Mouse (Mus musculus) embryonic facial prominence, embryonic 10.5 days (tissue): ENCODE results near the gene Terb1. TPM values are rescaled to one million over a fixed set of nuclear protein-coding genes. Genes with fewer than 3 reads are reported as not detected.

Source experiments
- DNase-seq: peaks from one replicate; pipeline ENCODE4 v3.0.0-alpha.2; 2017; ENCODE audit warnings: low spot score
- H3K27ac ChIP-seq: fragments of 300-500 bp; sonication (generic); replicated peaks from 2 replicates; pipeline ENCODE4 v1.5.1; 2016; ENCODE audit warnings: mild to moderate bottlenecking
- H3K27me3 ChIP-seq: fragments of 300-500 bp; sonication (generic); replicated peaks from 2 replicates; pipeline ENCODE4 v1.6.1; 2016; ENCODE audit warnings: low read depth, mild to moderate bottlenecking; ENCODE audit not compliant: poor library complexity, severe bottlenecking
- H3K36me3 ChIP-seq: fragments of 300-500 bp; sonication (generic); replicated peaks from 2 replicates; pipeline ENCODE4 v1.6.1; 2016; ENCODE audit warnings: mild to moderate bottlenecking, moderate library complexity
- H3K4me1 ChIP-seq: fragments of 300-500 bp; sonication (generic); 2 replicates; pipeline ENCODE4 v1.6.1; 2016
- H3K4me3 ChIP-seq: fragments of 300-500 bp; sonication (generic); 2 replicates; pipeline ENCODE4 v1.5.1; 2016; ENCODE audit warnings: mild to moderate bottlenecking, moderate library complexity
- H3K9me3 ChIP-seq: fragments of 300-500 bp; sonication (generic); 2 replicates; pipeline ENCODE4 v1.6.1; 2016; ENCODE audit warnings: mild to moderate bottlenecking
- WGBS: fragments of 180-500 bp; shearing (Covaris S2); methylation state at CpG from one replicate; pipeline ENCODE4 v1.1.7; 2016; 5-methylcytosine and 5-hydroxymethylcytosine counted together
- polyA plus RNA-seq: library from polyadenylated mRNA; unstranded; fragments of >200 nt; fragmentation: Nextera tagmentation; extraction: Ambion mirVana; gene quantifications from 2 replicates; pipeline ENCODE4 v1.2.1, GENCODE M21; 2016

Terb1 gene
- polyA plus RNA-seq = 0.19 and 0.26 TPM in 2 replicates

GRCm38 (mm10) chr8:104509061-104510006, at the start of gene Terb1:
Gene Terb1 (minus strand): TSS chr8:104509910.
- Histone ChIP-seq H3K4me1 (peaks cover 13% of the 10 kb centered on the region), H3K27me3 (no peaks in the 10 kb centered on the region), H3K36me3 (peaks cover 25% of the 10 kb centered on the region), H3K27ac (peak within 1 kb of the TSS; percentile 81), H3K9me3 (no peaks in the 10 kb centered on the region), H3K4me3 (peak within 1 kb of the TSS; percentile 75)
- 2% methylated on average over 64 of the region's 64 CpGs for WGBS
- DNase-seq = peak; percentile 61

DNA sequence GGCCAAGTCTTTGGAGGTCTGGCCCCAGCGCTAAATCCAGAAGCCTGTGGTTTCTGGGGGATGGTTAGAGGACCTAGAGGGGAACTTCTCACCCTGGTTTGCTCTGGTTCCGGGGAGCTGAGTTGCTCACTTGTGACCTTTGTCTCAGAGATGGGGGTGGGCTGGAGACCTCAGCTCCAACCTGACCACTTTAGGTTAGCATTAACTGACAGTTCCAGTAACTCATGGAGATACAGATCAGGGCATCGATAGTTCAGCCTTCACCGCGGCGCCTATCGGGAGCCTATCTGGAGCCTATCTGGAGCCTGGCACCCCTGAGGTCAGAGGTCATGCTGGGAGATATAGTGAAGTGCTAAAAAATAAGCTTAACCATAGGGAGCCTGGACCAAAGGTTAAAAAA, 47.5 kb upstream of the Terb1 start:
- Histone ChIP-seq H3K4me1 (no peaks in the 10 kb centered on the region), H3K9me3 (no peaks in the 10 kb centered on the region), H3K36me3 (no peaks in the 10 kb centered on the region), H3K4me3 (no peak overlapping the region), H3K27me3 (peaks cover 5% of the 10 kb centered on the region; the same call in 1 of the 2 replicates), H3K27ac (no peak overlapping the region)
- WGBS = 85% methylated on average over 7 of the region's 7 CpGs
- no peak for DNase-seq

DNA sequence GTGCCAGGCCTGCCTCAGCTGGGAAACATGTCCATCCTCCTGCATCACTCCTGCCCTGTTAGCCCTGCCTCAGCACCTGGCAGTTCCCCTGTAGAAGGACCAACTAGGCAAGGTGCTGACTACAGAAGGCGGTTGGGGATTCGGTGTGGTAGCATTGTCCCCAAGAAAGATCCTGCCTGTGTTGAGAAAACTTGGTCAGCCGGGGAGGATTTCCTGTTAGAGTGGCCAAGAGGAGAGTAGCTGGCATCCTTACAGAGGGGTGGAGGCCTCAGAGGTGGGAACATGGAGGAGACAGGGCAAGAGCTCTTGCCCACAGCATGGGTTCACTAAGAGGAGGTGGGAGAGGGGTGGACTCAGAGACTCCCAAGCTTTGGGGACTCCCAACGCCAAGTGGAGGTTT, 45.5 kb upstream of the Terb1 start:
- Histone ChIP-seq H3K9me3 (no peaks in the 10 kb centered on the region), H3K36me3 (no peaks in the 10 kb centered on the region), H3K27me3 (peaks cover 5% of the 10 kb centered on the region; the same call in 1 of the 2 replicates), H3K4me3 (no peak overlapping the region), H3K27ac (no peak overlapping the region), H3K4me1 (peaks cover 10% of the 10 kb centered on the region)
- DNase-seq = no peak
- 88% methylated on average over 4 of the region's 4 CpGs for WGBS

- DNase-seq = no peak
- 83% methylated on average over 8 of the region's 8 CpGs for WGBS
- H3K27me3 ChIP-seq = peaks cover 65% of the 10 kb centered on the region
Measured at GRCm38 (mm10) chr8:104543440-104544045, 33.8 kb upstream of the Terb1 start.

DNA sequence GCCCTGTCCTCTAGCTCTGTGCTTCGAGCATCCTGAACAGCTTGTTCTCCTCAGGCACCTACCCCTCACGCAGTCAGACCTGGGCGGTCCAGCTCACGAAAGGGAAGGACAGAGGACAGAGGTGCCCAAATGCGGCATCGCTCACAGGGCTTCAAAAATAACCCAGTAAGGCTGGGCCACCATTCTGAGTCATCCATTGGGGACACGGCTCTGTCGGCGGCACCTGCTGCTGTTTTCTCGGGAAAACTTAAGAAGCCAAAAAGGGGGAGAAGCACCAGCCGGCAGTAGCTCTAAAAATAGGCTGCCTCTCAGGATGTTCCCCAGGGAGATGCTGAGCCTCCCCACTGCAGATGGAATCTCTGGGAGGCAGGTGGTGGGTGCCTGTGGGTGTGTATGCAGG, 32.5 kb upstream of the Terb1 start:
- Histone ChIP-seq H3K36me3 (no peaks in the 10 kb centered on the region), H3K27me3 (peaks cover 78% of the 10 kb centered on the region), H3K27ac (no peak overlapping the region), H3K4me1 (peaks cover 22% of the 10 kb centered on the region), H3K9me3 (no peaks in the 10 kb centered on the region), H3K4me3 (no peak overlapping the region)
- WGBS = 9% methylated on average over 11 of the region's 11 CpGs
- no peak for DNase-seq

More at GRCm38 (mm10) chr8:104543440-104544045, 33.8 kb upstream of the Terb1 start:
- Histone ChIP-seq H3K4me3 (no peak overlapping the region), H3K9me3 (no peaks in the 10 kb centered on the region), H3K4me1 (peaks cover 16% of the 10 kb centered on the region), H3K36me3 (no peaks in the 10 kb centered on the region), H3K27ac (no peak overlapping the region)

DNA sequence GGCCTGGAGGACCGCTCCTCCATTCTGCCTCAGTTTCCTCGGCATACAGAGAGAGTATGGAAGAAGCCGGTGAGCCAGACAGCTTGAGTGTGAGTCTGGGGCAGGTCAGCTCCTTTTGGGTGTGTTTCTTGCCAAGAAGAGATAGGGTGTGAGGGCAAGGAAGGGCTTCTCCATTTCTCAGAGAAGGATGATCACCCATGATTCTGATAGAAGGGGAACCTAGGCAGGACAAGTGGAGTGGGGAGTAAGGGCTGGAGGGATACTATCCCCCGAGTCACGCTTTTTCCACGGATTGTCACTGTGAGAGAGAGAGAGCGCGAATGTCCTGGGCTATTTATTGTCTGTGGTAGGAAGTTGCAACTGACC, 31.8 kb upstream of the Terb1 start:
- H3K36me3 ChIP-seq = no peaks in the 10 kb centered on the region
- H3K27ac ChIP-seq = no peak overlapping the region
- no peak for DNase-seq
- H3K9me3 ChIP-seq = no peaks in the 10 kb centered on the region
- WGBS = 14% methylated on average over 8 of the region's 8 CpGs
- H3K4me3 ChIP-seq = peak overlapping the region; percentile 65
- H3K27me3 ChIP-seq = peaks cover 82% of the 10 kb centered on the region
- H3K4me1 ChIP-seq = peaks cover 22% of the 10 kb centered on the region

DNA sequence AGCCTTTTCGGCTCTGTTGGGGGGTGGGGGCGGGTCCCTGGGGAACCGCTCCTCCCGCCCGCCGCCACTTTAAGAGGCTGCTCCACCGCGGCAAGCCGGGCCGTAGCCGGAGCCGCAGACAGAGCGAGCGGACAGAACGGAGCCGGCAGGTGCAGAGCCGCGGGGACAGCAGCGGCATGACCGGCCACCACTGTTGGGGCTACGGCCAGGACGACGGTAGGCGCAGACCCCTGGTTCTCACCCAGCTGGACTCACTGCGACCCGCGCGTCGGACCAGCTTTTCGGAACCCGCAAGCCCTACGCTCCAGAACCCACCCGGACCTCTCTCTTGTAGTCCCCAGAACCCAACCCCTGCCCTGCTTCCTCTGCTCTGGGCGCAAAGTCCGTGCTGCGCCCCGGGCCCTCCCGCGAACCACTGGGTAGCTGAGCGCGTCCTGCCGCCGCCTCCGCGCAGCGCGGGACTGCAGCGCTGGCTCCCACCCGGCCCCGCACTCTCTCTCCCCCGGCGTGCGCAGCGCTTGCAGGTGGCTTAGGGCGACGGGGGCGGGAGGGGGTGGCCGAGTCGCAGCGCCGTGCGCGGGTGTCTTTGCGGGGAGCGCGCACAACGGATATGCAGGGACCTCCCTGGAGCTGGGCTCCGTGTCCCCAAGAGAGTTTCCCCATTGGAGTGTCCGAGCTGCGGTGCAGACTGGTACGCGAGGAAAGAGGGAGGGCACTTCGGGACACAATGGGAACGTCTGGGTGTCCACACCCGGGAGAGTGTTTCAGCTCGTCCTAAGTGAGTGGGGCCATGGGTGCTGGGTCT, 31.2 kb upstream of the Terb1 start:
- H3K4me3 ChIP-seq = peak overlapping the region; percentile 65
- under 1% methylated on average over 76 of the region's 76 CpGs for WGBS
- H3K27me3 ChIP-seq = peaks cover 83% of the 10 kb centered on the region
- H3K4me1 ChIP-seq = peaks cover 22% of the 10 kb centered on the region
- 0 out of 2 replicates have a peak overlapping the region, but pooled peaks have one; percentile 3 for H3K27ac ChIP-seq
- peak; percentile 54 for DNase-seq
- no peaks in the 10 kb centered on the region for H3K36me3 ChIP-seq
- no peaks in the 10 kb centered on the region for H3K9me3 ChIP-seq

DNA sequence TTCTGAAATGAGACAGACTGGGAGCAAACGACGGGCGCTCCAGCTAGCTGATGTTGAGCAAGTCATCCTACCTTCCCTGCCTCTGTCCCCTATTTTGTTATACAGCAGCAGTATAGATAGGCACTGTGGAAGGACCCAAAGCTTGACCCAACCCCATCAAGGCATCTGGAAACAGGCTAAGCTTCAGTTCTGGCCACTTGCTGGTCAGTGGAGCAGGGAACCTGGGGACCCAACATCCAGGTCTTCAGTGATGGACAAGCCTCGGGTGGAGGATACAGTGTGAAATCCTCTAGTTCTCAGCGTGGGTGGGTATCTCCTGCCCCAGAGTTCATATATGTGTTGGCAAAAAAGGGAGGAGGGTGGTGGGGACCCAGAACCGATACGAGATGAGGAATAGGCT, 30.5 kb upstream of the Terb1 start:
- no peaks in the 10 kb centered on the region for H3K9me3 ChIP-seq
- WGBS = 35% methylated on average over 7 of the region's 7 CpGs
- peak overlapping the region; percentile 65 for H3K4me3 ChIP-seq
- peaks cover 90% of the 10 kb centered on the region for H3K27me3 ChIP-seq
- H3K4me1 ChIP-seq = peaks cover 25% of the 10 kb centered on the region
- no peak overlapping the region for H3K27ac ChIP-seq
- DNase-seq = no peak
- no peaks in the 10 kb centered on the region for H3K36me3 ChIP-seq

DNA sequence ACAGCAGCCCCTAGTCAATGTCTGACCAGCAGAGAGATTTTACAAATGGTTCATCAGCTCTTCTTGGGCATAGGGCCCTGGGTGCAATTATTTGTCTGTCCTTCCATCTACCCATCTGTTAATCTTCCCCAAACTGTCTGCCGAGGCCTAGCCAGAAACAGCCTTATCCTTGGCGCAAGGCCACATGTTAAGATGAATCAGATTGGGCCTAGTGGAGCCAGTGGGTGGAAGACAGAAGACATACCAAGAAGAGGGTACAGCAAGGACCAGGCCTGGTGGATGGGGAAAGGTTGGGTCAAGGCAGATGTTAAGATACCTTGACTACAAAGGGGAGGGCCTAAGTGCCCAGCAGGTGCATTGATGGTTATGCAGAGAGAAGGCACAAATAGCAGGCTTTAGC, 29.9 kb upstream of the Terb1 start:
- Histone ChIP-seq H3K4me1 (peaks cover 32% of the 10 kb centered on the region), H3K36me3 (no peaks in the 10 kb centered on the region), H3K27ac (no peak overlapping the region), H3K27me3 (peaks cover 88% of the 10 kb centered on the region), H3K4me3 (no peak overlapping the region), H3K9me3 (no peaks in the 10 kb centered on the region)
- no peak for DNase-seq
- 91% methylated on average over 2 of the region's 2 CpGs for WGBS

DNA sequence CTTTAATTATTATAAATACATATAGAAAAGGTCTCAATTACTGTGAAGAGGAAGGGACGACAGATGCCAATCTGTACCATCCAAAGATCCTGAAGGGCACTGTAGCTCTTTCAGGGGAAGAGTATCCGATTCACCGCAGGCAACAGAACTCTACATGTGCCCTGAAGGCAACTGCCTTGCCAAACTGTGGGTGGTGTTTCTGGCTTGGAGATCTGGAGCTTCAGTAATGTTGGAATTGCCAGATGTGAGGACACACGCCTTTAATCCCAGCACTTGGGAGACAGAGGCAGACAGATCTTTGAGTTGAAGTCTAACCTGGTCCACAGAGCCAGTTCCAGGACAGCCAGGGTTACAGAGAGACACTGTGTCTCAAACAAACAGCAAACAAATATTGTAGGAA, 29.2 kb upstream of the Terb1 start:
- H3K36me3 ChIP-seq = no peaks in the 10 kb centered on the region
- peaks cover 81% of the 10 kb centered on the region for H3K27me3 ChIP-seq
- no peak overlapping the region for H3K4me3 ChIP-seq
- peaks cover 33% of the 10 kb centered on the region for H3K4me1 ChIP-seq
- DNase-seq = no peak
- no peak overlapping the region for H3K27ac ChIP-seq
- H3K9me3 ChIP-seq = no peaks in the 10 kb centered on the region
- WGBS = 80% methylated on average over 4 of the region's 4 CpGs

DNA sequence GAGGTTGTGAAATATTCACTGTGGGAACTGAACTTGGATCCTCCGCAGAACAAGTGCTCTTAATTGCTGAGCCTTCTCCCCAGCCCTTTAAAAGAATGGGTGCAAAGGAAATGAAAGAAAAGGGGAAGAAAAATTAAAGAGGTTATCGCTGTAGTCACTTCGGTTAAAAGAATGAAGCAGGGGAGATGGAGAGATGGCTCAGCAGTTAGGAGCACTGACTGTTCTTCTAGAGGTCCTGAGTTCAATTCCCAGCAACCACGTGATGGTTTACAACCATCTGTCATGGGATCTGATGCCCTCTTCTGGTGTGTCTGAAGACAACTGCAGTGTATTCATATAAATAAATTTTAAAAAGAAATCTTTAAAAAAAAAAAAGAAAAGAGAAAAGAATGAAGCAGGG, 26.3 kb upstream of the Terb1 start:
- Histone ChIP-seq H3K27ac (no peak overlapping the region), H3K36me3 (peaks cover 7% of the 10 kb centered on the region), H3K9me3 (no peaks in the 10 kb centered on the region), H3K4me1 (peaks cover 38% of the 10 kb centered on the region), H3K27me3 (peaks cover 52% of the 10 kb centered on the region), H3K4me3 (no peak overlapping the region)
- no peak for DNase-seq
- WGBS = 81% methylated on average over 4 of the region's 4 CpGs

DNA sequence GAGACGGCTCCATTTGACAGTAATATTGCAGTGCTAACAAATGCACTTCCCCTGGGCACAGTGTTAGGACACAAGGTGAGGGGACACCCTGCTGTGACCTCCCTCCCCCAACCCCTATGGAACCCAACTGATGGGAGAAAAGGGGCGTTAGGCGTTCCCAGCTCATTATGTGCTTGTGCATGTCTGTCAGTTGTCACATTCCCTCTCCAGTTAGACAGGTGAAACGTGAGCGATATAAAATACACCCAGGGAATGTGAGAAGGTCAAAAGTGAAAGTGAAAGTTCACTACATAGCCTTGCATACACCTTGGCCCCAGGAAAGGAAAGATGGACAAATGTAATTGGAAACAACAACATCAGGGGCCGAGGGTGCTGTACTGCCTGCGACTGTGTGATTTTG, 25.7 kb upstream of the Terb1 start:
- no peak overlapping the region for H3K27ac ChIP-seq
- H3K36me3 ChIP-seq = peaks cover 9% of the 10 kb centered on the region
- H3K9me3 ChIP-seq = no peaks in the 10 kb centered on the region
- peak overlapping the region; percentile 95; the same call in 1 of the 2 replicates for H3K4me3 ChIP-seq
- no peak for DNase-seq
- peaks cover 31% of the 10 kb centered on the region for H3K4me1 ChIP-seq
- WGBS = 36% methylated on average over 7 of the region's 7 CpGs
- H3K27me3 ChIP-seq = peaks cover 46% of the 10 kb centered on the region
